Mouse (Mus musculus): ENCODE measurements around the gene Zfand6.

DNA sequence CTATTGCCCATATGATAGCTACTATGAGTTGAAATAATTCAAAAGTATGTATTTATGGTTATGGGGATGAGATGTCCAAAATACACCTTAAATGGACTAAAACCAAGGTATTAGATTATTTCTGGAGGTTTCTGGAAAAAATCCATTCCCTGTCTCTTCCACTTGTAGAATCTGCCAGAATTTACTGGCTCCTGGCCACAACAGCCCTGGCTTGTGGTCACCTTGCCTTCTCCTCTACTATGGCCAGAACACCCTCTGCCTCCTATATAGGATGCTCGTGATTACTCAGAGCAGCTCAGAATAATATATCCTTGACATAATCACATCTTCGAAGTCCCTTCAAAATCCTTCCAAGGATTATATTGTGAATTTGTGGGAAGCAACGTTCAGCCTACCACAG lies 125.5 kb downstream of the Zfand6 start:
- no peak for TF ChIP-seq CTCF (IDR thresholded peaks at IDR 0.05)
- no peak for TF ChIP-seq EP300 (IDR thresholded peaks at IDR 0.05)
